Mouse (Mus musculus): Measurements from ENCODE around the gene Mical3. TPM values are rescaled to one million over a fixed set of nuclear protein-coding genes. Genes with fewer than 3 reads are reported as not detected.
"Not testable (repeated sequence)": the region's sequence is repeated elsewhere in the genome, so short reads cannot be mapped to it uniquely, and the experiment has no call there.

The Mical3 gene
- polyA plus RNA-seq, 1 experiment, result 19.1 TPM

GRCm38 (mm10) chr6:120917975-120918374 lies 212.8 kb downstream of the Mical3 start:
- no peak overlapping the region for H3K4me3 ChIP-seq (ENCODE audit: insufficient read depth, low read length)
- H3K27ac ChIP-seq (ENCODE audit: insufficient read depth, low read length), result no peak overlapping the region
- TF ChIP-seq POLR2A (IDR thresholded peaks at IDR 0.05; ENCODE audit: low read depth, low read length), result no peak
- no peak for TF ChIP-seq CTCF (IDR thresholded peaks at IDR 0.05; ENCODE audit: borderline replicate concordance, insufficient read depth, low read length)
- H3K4me1 ChIP-seq (ENCODE audit: control insufficient read depth, insufficient read depth, low read length), result 0 out of 2 replicates have a peak, but pooled peaks cover 2% of the 10 kb centered on the region

- not testable (repeated sequence) for H3K4me1 ChIP-seq (ENCODE audit: control insufficient read depth, insufficient read depth, low read length)
- peak overlapping the region; percentile 83 for H3K27ac ChIP-seq (ENCODE audit: insufficient read depth, low read length)
- peak overlapping the region; percentile 61 for H3K4me3 ChIP-seq (ENCODE audit: insufficient read depth, low read length)
Measured at GRCm38 (mm10) chr6:120916972-120917881, 213.6 kb downstream of the Mical3 start.

- Histone ChIP-seq H3K4me3 (ENCODE audit: insufficient read depth, low read length) (peak within 1 kb of the TSS; percentile 61), H3K4me1 (ENCODE audit: control insufficient read depth, insufficient read depth, low read length) (peaks cover 2% of the 10 kb centered on the region; the same call in 1 of the 2 replicates), H3K27ac (ENCODE audit: insufficient read depth, low read length) (peak within 1 kb of the TSS; percentile 83)
- TF ChIP-seq CTCF (IDR thresholded peaks at IDR 0.05; ENCODE audit: borderline replicate concordance, insufficient read depth, low read length) (no peak), POLR2A (IDR thresholded peaks at IDR 0.05; ENCODE audit: low read depth, low read length) (peak; percentile 55)
Measured at GRCm38 (mm10) chr6:120916074-120916971, 214.5 kb downstream of the Mical3 start, which contains the start of gene Bid. Gene Bid (minus strand): TSS chr6:120916853.

- peaks cover 2% of the 10 kb centered on the region; the same call in 1 of the 2 replicates for H3K4me1 ChIP-seq (ENCODE audit: control insufficient read depth, insufficient read depth, low read length)
- no peak overlapping the region; the same call in 1 of the 2 replicates for H3K27ac ChIP-seq (ENCODE audit: insufficient read depth, low read length)
- no peak for TF ChIP-seq CTCF (IDR thresholded peaks at IDR 0.05; ENCODE audit: borderline replicate concordance, insufficient read depth, low read length)
- H3K4me3 ChIP-seq (ENCODE audit: insufficient read depth, low read length), result peak overlapping the region; percentile 61
Measured at GRCm38 (mm10) chr6:120915649-120915975, 215.2 kb downstream of the Mical3 start.

- peak overlapping the region; percentile 4; the same call in 1 of the 2 replicates for H3K27ac ChIP-seq (ENCODE audit: insufficient read depth, low read length)
- H3K4me1 ChIP-seq (ENCODE audit: control insufficient read depth, insufficient read depth, low read length), result peaks cover 2% of the 10 kb centered on the region; the same call in 1 of the 2 replicates
- TF ChIP-seq CTCF (IDR thresholded peaks at IDR 0.05; ENCODE audit: borderline replicate concordance, insufficient read depth, low read length), result peak; percentile 31; the same call in 1 of the 2 replicates
- TF ChIP-seq POLR2A (IDR thresholded peaks at IDR 0.05; ENCODE audit: low read depth, low read length), result 0 out of 2 replicates have a peak, but pooled peaks have one; percentile 25
- 0 out of 2 replicates have a peak overlapping the region, but pooled peaks have one; percentile 61 for H3K4me3 ChIP-seq (ENCODE audit: insufficient read depth, low read length)
Measured at GRCm38 (mm10) chr6:120914911-120915648, 215.7 kb downstream of the Mical3 start.

GRCm38 (mm10) chr6:120914533-120914910 lies 216.3 kb downstream of the Mical3 start:
- no peak for TF ChIP-seq POLR2A (IDR thresholded peaks at IDR 0.05; ENCODE audit: low read depth, low read length)
- no peak for TF ChIP-seq CTCF (IDR thresholded peaks at IDR 0.05; ENCODE audit: borderline replicate concordance, insufficient read depth, low read length)

GRCm38 (mm10) chr6:120913783-120914182 lies 217.0 kb downstream of the Mical3 start:
- Histone ChIP-seq H3K4me1 (ENCODE audit: control insufficient read depth, insufficient read depth, low read length) (peaks cover 2% of the 10 kb centered on the region; the same call in 1 of the 2 replicates), H3K27ac (ENCODE audit: insufficient read depth, low read length) (no peak overlapping the region), H3K4me3 (ENCODE audit: insufficient read depth, low read length) (no peak overlapping the region)
- TF ChIP-seq CTCF (IDR thresholded peaks at IDR 0.05; ENCODE audit: borderline replicate concordance, insufficient read depth, low read length), result no peak
- no peak for TF ChIP-seq POLR2A (IDR thresholded peaks at IDR 0.05; ENCODE audit: low read depth, low read length)

More at GRCm38 (mm10) chr6:120914533-120914910, 216.3 kb downstream of the Mical3 start:
- Histone ChIP-seq H3K27ac (ENCODE audit: insufficient read depth, low read length) (no peak overlapping the region), H3K4me3 (ENCODE audit: insufficient read depth, low read length) (no peak overlapping the region), H3K4me1 (ENCODE audit: control insufficient read depth, insufficient read depth, low read length) (peaks cover 2% of the 10 kb centered on the region; the same call in 1 of the 2 replicates)

- H3K27ac ChIP-seq (ENCODE audit: insufficient read depth, low read length), result no peak overlapping the region
- no peak overlapping the region for H3K4me3 ChIP-seq (ENCODE audit: insufficient read depth, low read length)
- H3K4me1 ChIP-seq (ENCODE audit: control insufficient read depth, insufficient read depth, low read length), result peaks cover 2% of the 10 kb centered on the region; the same call in 1 of the 2 replicates
- TF ChIP-seq POLR2A (IDR thresholded peaks at IDR 0.05; ENCODE audit: low read depth, low read length), result no peak
- no peak for TF ChIP-seq CTCF (IDR thresholded peaks at IDR 0.05; ENCODE audit: borderline replicate concordance, insufficient read depth, low read length)
Measured at GRCm38 (mm10) chr6:120912931-120913330, 217.9 kb downstream of the Mical3 start.
